Mouse (Mus musculus) forebrain, embryonic 14.5 days (tissue): Measurements from ENCODE around the gene Cds2. TPM values are rescaled to one million over a fixed set of nuclear protein-coding genes. Genes with fewer than 3 reads are reported as not detected.
"Not testable (repeated sequence)": the region's sequence is repeated elsewhere in the genome, so short reads cannot be mapped to it uniquely, and the experiment has no call there.

Experiments
- ATAC-seq: fragments of 200-750 bp; cut with Nextera tagmentation; 2 replicates; pipeline ENCODE4 v1.8.0; 2017; ENCODE audit warnings: mild to moderate bottlenecking, moderate library complexity
- DNase-seq: peaks from one replicate; pipeline ENCODE4 v3.0.0-alpha.2; 2015; ENCODE audit warnings: low spot score
- H3K27ac ChIP-seq: fragments of 300-500 bp; sonication (generic); 2 replicates; pipeline ENCODE4 v1.5.1; 2014; ENCODE audit warnings: low read depth, mild to moderate bottlenecking, control low read depth, low read length, moderate library complexity
- H3K27me3 ChIP-seq: fragments of 300-500 bp; sonication (generic); replicated peaks from 2 replicates; pipeline ENCODE4 v1.6.1; 2014; ENCODE audit warnings: low read length, control low read depth, mixed read lengths; ENCODE audit not compliant: control insufficient read depth, insufficient read depth
- H3K36me3 ChIP-seq: fragments of 300-500 bp; sonication (generic); 2 replicates; pipeline ENCODE4 v1.6.1; 2014; ENCODE audit warnings: low read length, control low read depth; ENCODE audit not compliant: control insufficient read depth, insufficient read depth
- H3K4me1 ChIP-seq: fragments of 300-500 bp; sonication (generic); 2 replicates; pipeline ENCODE4 v1.6.1; 2014; ENCODE audit warnings: antibody characterized with exemption, low read length, control low read depth; ENCODE audit not compliant: control insufficient read depth, insufficient read depth
- H3K4me2 ChIP-seq: fragments of 300-500 bp; sonication (generic); 2 replicates; pipeline ENCODE4 v1.6.1; 2014; ENCODE audit warnings: mild to moderate bottlenecking, control low read depth, low read length
- H3K4me3 ChIP-seq: fragments of 300-500 bp; sonication (generic); 2 replicates; pipeline ENCODE4 v1.5.1; 2014; ENCODE audit warnings: low read depth, low read length, control low read depth
- H3K9ac ChIP-seq: fragments of 300-500 bp; sonication (generic); 2 replicates; pipeline ENCODE4 v1.6.1; 2014; ENCODE audit warnings: mild to moderate bottlenecking, low read length, control low read depth, moderate library complexity
- H3K9me3 ChIP-seq: fragments of 300-500 bp; sonication (generic); replicated peaks from 2 replicates; pipeline ENCODE4 v1.6.1; 2016; ENCODE audit warnings: low read length, control low read depth, mixed read lengths; ENCODE audit not compliant: control insufficient read depth
- WGBS: fragments of 180-500 bp; shearing (Covaris S2); extraction: QIAGEN DNeasy Blood & Tissue Kit; methylation state at CpG from one replicate; pipeline ENCODE4 v1.1.7; 2014; 5-methylcytosine and 5-hydroxymethylcytosine counted together
- polyA plus RNA-seq: library from polyadenylated mRNA; unstranded; fragments of >200 nt; fragmentation: Nextera tagmentation; extraction: Ambion mirVana; gene quantifications from 2 replicates; pipeline ENCODE4 v1.2.1, GENCODE M21; 2014

Cds2 gene
- polyA plus RNA-seq, 1 experiment from 2014 or later: 23.2 TPM

GRCm38 (mm10) chr2:132314057-132314456 is 51.1 kb downstream of the Cds2 start:
- 86% methylated on average over 8 of the region's 8 CpGs for WGBS
- not testable (repeated sequence) for H3K4me2 ChIP-seq

GRCm38 (mm10) chr2:132316041-132316808 is 53.3 kb downstream of the Cds2 start:
- Histone ChIP-seq H3K4me1 (no peaks in the 10 kb centered on the region), H3K9me3 (no peaks in the 10 kb centered on the region), H3K4me2 (no peak overlapping the region), H3K4me3 (no peak overlapping the region), H3K9ac (no peak overlapping the region), H3K36me3 (no peaks in the 10 kb centered on the region), H3K27ac (no peak overlapping the region), H3K27me3 (no peaks in the 10 kb centered on the region)
- DNase-seq (peak; percentile 90), ATAC-seq (peak; percentile 78)
- WGBS: 43% methylated on average over 8 of the region's 8 CpGs

More at GRCm38 (mm10) chr2:132314057-132314456, 51.1 kb downstream of the Cds2 start:
- H3K9ac ChIP-seq, H3K27me3 ChIP-seq, H3K4me1 ChIP-seq, H3K4me3 ChIP-seq, DNase-seq, H3K36me3 ChIP-seq, H3K9me3 ChIP-seq, ATAC-seq, H3K27ac ChIP-seq: not testable (repeated sequence)

GRCm38 (mm10) chr2:132317178-132317577 is 54.2 kb downstream of the Cds2 start:
- no peak overlapping the region for H3K9ac ChIP-seq
- no peak overlapping the region for H3K27ac ChIP-seq
- H3K4me2 ChIP-seq: no peak overlapping the region
- WGBS: 71% methylated on average over 1 of the region's 1 CpGs
- no peaks in the 10 kb centered on the region for H3K9me3 ChIP-seq
- no peaks in the 10 kb centered on the region for H3K4me1 ChIP-seq
- no peak overlapping the region for H3K4me3 ChIP-seq
- DNase-seq (no peak), ATAC-seq (no peak)
- H3K27me3 ChIP-seq: no peaks in the 10 kb centered on the region
- no peaks in the 10 kb centered on the region for H3K36me3 ChIP-seq

DNA sequence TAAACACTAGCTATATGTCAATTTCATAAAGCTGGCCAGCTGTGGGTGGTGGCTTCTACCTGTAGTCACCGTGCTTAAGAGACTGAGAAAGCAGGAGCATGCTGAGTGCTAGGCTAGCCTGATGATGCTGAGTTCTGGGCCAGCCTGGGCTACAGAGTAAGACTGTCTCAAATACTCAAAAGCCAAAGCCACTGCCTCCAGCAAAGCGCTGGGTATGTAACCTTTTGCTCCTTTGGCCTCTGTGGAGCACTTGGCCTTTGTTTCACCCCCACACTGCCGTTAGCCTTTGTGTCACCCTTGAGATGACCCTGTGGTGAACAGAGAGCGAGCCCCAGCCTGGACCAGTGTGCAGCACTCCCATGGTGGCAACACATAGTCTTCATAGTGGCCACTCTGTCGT is 57.6 kb downstream of the Cds2 start:
- Histone ChIP-seq H3K4me2 (no peak overlapping the region), H3K4me3 (no peak overlapping the region), H3K36me3 (no peaks in the 10 kb centered on the region), H3K27me3 (no peaks in the 10 kb centered on the region), H3K4me1 (no peaks in the 10 kb centered on the region), H3K27ac (no peak overlapping the region), H3K9ac (no peak overlapping the region), H3K9me3 (no peaks in the 10 kb centered on the region)
- ATAC-seq (no peak), DNase-seq (no peak)
- WGBS: 77% methylated on average over 5 of the region's 5 CpGs

DNA sequence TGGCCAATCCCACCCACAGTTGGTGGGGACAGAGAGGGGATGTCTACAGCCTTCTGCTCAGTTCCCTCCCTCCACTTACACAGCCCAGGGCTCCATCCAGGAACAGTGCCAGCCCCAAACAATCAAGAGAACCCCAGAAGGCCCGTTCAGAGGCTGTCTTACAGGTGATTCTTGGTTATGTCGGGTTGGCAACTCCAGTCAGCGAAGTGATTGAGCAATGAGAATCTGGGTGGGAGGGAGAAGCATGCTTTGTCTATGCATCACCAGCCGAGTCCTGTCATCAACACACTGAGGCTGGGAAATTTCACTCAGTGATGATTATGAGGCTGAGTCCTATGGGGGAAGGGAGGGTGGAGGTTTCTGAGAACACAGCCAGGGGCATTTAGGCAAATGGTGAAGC is 60.6 kb downstream of the Cds2 start:
- Histone ChIP-seq H3K4me2 (no peak overlapping the region), H3K27ac (no peak overlapping the region), H3K27me3 (no peaks in the 10 kb centered on the region), H3K4me1 (no peaks in the 10 kb centered on the region), H3K4me3 (no peak overlapping the region), H3K9ac (no peak overlapping the region), H3K36me3 (no peaks in the 10 kb centered on the region), H3K9me3 (no peaks in the 10 kb centered on the region)
- no peak for DNase-seq
- WGBS: 62% methylated on average over 4 of the region's 4 CpGs
- ATAC-seq: no peak

GRCm38 (mm10) chr2:132337202-132337601 is 74.3 kb downstream of the Cds2 start:
- Histone ChIP-seq H3K36me3 (no peaks in the 10 kb centered on the region), H3K9me3 (no peaks in the 10 kb centered on the region), H3K4me2 (no peak overlapping the region), H3K4me3 (no peak overlapping the region), H3K4me1 (0 out of 2 replicates have a peak, but pooled peaks cover 3% of the 10 kb centered on the region), H3K9ac (no peak overlapping the region), H3K27ac (no peak overlapping the region), H3K27me3 (no peaks in the 10 kb centered on the region)
- ATAC-seq (no peak), DNase-seq (no peak)
- WGBS: 80% methylated on average over 2 of the region's 2 CpGs

GRCm38 (mm10) chr2:132340350-132340749 is 77.4 kb downstream of the Cds2 start:
- H3K4me2 ChIP-seq: no peak overlapping the region
- no peaks in the 10 kb centered on the region for H3K9me3 ChIP-seq
- no peaks in the 10 kb centered on the region for H3K36me3 ChIP-seq
- H3K27me3 ChIP-seq: no peaks in the 10 kb centered on the region
- DNase-seq (no peak), ATAC-seq (no peak)
- no peak overlapping the region for H3K9ac ChIP-seq
- H3K4me1 ChIP-seq: 0 out of 2 replicates have a peak, but pooled peaks cover 3% of the 10 kb centered on the region
- no peak overlapping the region for H3K27ac ChIP-seq
- H3K4me3 ChIP-seq: no peak overlapping the region
- 90% methylated on average over 2 of the region's 2 CpGs for WGBS

- no peak for DNase-seq
- H3K9me3 ChIP-seq: no peaks in the 10 kb centered on the region
- H3K36me3 ChIP-seq: no peaks in the 10 kb centered on the region
- no peak overlapping the region for H3K4me3 ChIP-seq
- H3K9ac ChIP-seq: no peak overlapping the region
- H3K27ac ChIP-seq: no peak overlapping the region
- H3K4me1 ChIP-seq: 0 out of 2 replicates have a peak, but pooled peaks cover 3% of the 10 kb centered on the region
- no peak for ATAC-seq
- H3K4me2 ChIP-seq: no peak overlapping the region
- H3K27me3 ChIP-seq: no peaks in the 10 kb centered on the region
- WGBS: 91% methylated on average over 3 of the region's 3 CpGs
These were observed 78.3 kb downstream of the Cds2 start for GRCm38 (mm10) chr2:132341293-132341692.

GRCm38 (mm10) chr2:132343846-132344245 is 80.9 kb downstream of the Cds2 start:
- no peak overlapping the region for H3K4me3 ChIP-seq
- H3K36me3 ChIP-seq: no peaks in the 10 kb centered on the region
- WGBS: 87% methylated on average over 11 of the region's 11 CpGs
- no peak overlapping the region for H3K9ac ChIP-seq
- H3K27ac ChIP-seq: no peak overlapping the region
- no peaks in the 10 kb centered on the region for H3K4me1 ChIP-seq
- H3K4me2 ChIP-seq: no peak overlapping the region
- DNase-seq (peak; percentile 8), ATAC-seq (no peak)
- no peaks in the 10 kb centered on the region for H3K27me3 ChIP-seq
- H3K9me3 ChIP-seq: no peaks in the 10 kb centered on the region
